Mouse (Mus musculus): ENCODE data around the gene Tcaf2.

Tcaf2 gene

GRCm38 (mm10) chr6:42644912-42645549 is at the start of gene Tcaf2:
TSS of gene Tcaf2 (minus strand) at chr6:42645254.
- DNase-seq (ENCODE audit: low spot score in 2 of 2) = peak in 1 of 2 experiments; percentile 24

GRCm38 (mm10) chr6:42692517-42693190 is 47.6 kb upstream of the Tcaf2 start:
- no peak for DNase-seq (ENCODE audit: low spot score in 2 of 2)

- DNase-seq (ENCODE audit: low spot score in 2 of 2) = no peak
Measured at GRCm38 (mm10) chr6:42692154-42692516, 47.1 kb upstream of the Tcaf2 start.

- DNase-seq (ENCODE audit: low spot score in 2 of 2) = no peak
Measured at GRCm38 (mm10) chr6:42689761-42690160, 44.7 kb upstream of the Tcaf2 start.

GRCm38 (mm10) chr6:42687907-42688306 is 42.9 kb upstream of the Tcaf2 start:
- DNase-seq (ENCODE audit: low spot score in 2 of 2) = no peak

GRCm38 (mm10) chr6:42680077-42680476 is 35.0 kb upstream of the Tcaf2 start:
- no peak for DNase-seq (ENCODE audit: low spot score in 2 of 2)

GRCm38 (mm10) chr6:42676011-42676410 is 31.0 kb upstream of the Tcaf2 start:
- DNase-seq (ENCODE audit: low spot score in 2 of 2) = no peak

- DNase-seq (ENCODE audit: low spot score in 2 of 2) = no peak
Measured at GRCm38 (mm10) chr6:42671767-42672166, 26.7 kb upstream of the Tcaf2 start.

- no peak for DNase-seq (ENCODE audit: low spot score in 2 of 2)
Measured at GRCm38 (mm10) chr6:42667722-42668121, 22.7 kb upstream of the Tcaf2 start.

- no peak for DNase-seq (ENCODE audit: low spot score in 2 of 2)
Measured at GRCm38 (mm10) chr6:42661739-42662138, 16.7 kb upstream of the Tcaf2 start.

- DNase-seq (ENCODE audit: low spot score in 2 of 2) = no peak
Measured at GRCm38 (mm10) chr6:42634393-42634792, 10.7 kb downstream of the Tcaf2 start.

GRCm38 (mm10) chr6:42631395-42631794 is 13.7 kb downstream of the Tcaf2 start:
- DNase-seq (ENCODE audit: low spot score in 2 of 2) = no peak

- no peak for DNase-seq (ENCODE audit: low spot score in 2 of 2)
Measured at GRCm38 (mm10) chr6:42616904-42617303, 28.1 kb downstream of the Tcaf2 start.

GRCm38 (mm10) chr6:42612218-42612617 is 32.8 kb downstream of the Tcaf2 start:
- DNase-seq (ENCODE audit: low spot score in 2 of 2) = no peak

GRCm38 (mm10) chr6:42610954-42611522 is 34.0 kb downstream of the Tcaf2 start:
- no peak for DNase-seq (ENCODE audit: low spot score in 2 of 2)

- no peak for DNase-seq (ENCODE audit: low spot score in 2 of 2)
Measured at GRCm38 (mm10) chr6:42597592-42597991, 47.5 kb downstream of the Tcaf2 start, which contains the start of gene Tcaf3. TSS of gene Tcaf3 (minus strand) at chr6:42597692.

- no peak for DNase-seq (ENCODE audit: low spot score in 2 of 2)
Measured at GRCm38 (mm10) chr6:42593138-42593882, 51.7 kb downstream of the Tcaf2 start.

- DNase-seq (ENCODE audit: low spot score in 2 of 2) = no peak
Measured at GRCm38 (mm10) chr6:42586569-42586968, 58.5 kb downstream of the Tcaf2 start.

- DNase-seq (ENCODE audit: low spot score in 2 of 2) = peak; percentile 7 to 62
Measured at GRCm38 (mm10) chr6:42583488-42583872, 61.6 kb downstream of the Tcaf2 start.

- DNase-seq (ENCODE audit: low spot score in 2 of 2) = no peak
Measured at GRCm38 (mm10) chr6:42582741-42583487, 62.1 kb downstream of the Tcaf2 start.

GRCm38 (mm10) chr6:42578678-42579077 is 66.4 kb downstream of the Tcaf2 start:
- no peak for DNase-seq (ENCODE audit: low spot score in 2 of 2)

GRCm38 (mm10) chr6:42577433-42577832 is 67.6 kb downstream of the Tcaf2 start:
- no peak for DNase-seq (ENCODE audit: low spot score in 2 of 2)

Measured in thymus, postnatal 10 days (tissue).